In the genomic region with DNA sequence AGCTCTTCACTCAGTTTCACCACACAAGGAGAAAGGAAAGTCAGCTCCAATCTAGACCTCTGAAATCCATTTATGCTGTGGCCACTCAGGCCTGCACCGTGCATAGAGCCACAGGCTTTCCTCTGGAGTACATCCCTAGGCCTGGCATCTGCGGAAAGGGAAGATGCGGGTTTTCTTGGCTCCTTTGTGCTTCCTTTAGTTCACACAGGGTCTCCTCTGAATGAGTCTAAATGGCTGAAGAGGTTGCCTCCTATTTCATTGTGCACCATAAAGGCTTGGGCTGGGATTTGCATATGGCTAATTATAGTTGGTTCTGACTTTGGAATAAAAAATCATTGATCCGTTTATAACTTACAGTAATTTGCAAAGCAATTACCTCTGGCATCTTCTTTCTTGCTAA, we compare ENCODE assay signal across 18 mouse cellular contexts.
"Had no signal": no experiment of that assay in that cellular context is flagged by ENCODE, and none has a peak within 500 bp of the region (broad histone marks: within the 10 kb centered on the region; RNA-seq: fewer than 3 reads in every experiment).

No protein-coding gene starts in this region.

- H3K9me3 ChIP-seq: midbrain, embryonic 10.5 days; midbrain, embryonic 12.5 days; neural tube, embryonic 13.5 days; neural tube, embryonic 15.5 days had no signal

- H3K36me3 ChIP-seq: midbrain, embryonic 10.5 days; midbrain, embryonic 12.5 days; neural tube, embryonic 13.5 days; neural tube, embryonic 15.5 days had no signal

- H3K4me3 ChIP-seq: midbrain, embryonic 10.5 days; midbrain, embryonic 12.5 days; myocyte; neural tube, embryonic 13.5 days; neural tube, embryonic 15.5 days had no signal

- DNase-seq: lung, adult 18-20 months; lung, embryonic 14.5 days; lung, postnatal 10 days; lung, postnatal 4 days; midbrain, embryonic 14.5 days; retina, postnatal 1 day; right cerebral cortex, adult 18-20 months; right cerebral cortex, postnatal 4 days; spleen, adult 18-20 months; thymus, adult 18-20 months; thymus, postnatal 14 days; thymus, postnatal 36 days had no signal

- H3K27me3 ChIP-seq: midbrain, embryonic 12.5 days; neural tube, embryonic 13.5 days; neural tube, embryonic 15.5 days had no signal

- H3K27ac ChIP-seq: midbrain, embryonic 10.5 days; midbrain, embryonic 12.5 days; neural tube, embryonic 13.5 days; neural tube, embryonic 15.5 days had no signal

- H3K4me1 ChIP-seq: midbrain, embryonic 12.5 days had no signal

- ATAC-seq: midbrain, embryonic 16.5 days had no signal

- H3K4me2 ChIP-seq: lung, embryonic 14.5 days; midbrain, embryonic 12.5 days; neural tube, embryonic 13.5 days; neural tube, embryonic 15.5 days had no signal

- H3K9ac ChIP-seq: lung, embryonic 14.5 days; midbrain, embryonic 12.5 days; neural tube, embryonic 13.5 days; neural tube, embryonic 15.5 days had no signal
